Mouse (Mus musculus) MEL (cell line): ENCODE data around the gene Slc25a36. TPM values are rescaled to one million over a fixed set of nuclear protein-coding genes. Genes with fewer than 3 reads are reported as not detected.

Experiments used
- DNase-seq: peaks from one replicate; pipeline ENCODE4 v3.0.0; 2011; ENCODE audit warnings: low read depth, low spot score
- H3K27ac ChIP-seq: 2 replicates; pipeline ENCODE4 v1.5.1; 2012; ENCODE audit warnings: low read depth, mild to moderate bottlenecking, control low read depth, low read length, moderate library complexity; ENCODE audit not compliant: control insufficient read depth
- H3K27me3 ChIP-seq, 2 experiments: fragments of 150-350 bp in 1 of 2; sonication (generic) in 1 of 2; 2 replicates each; pipeline ENCODE4 v1.6.1; 2012; ENCODE audit warnings: low read length in 2 of 2, mild to moderate bottlenecking in 2 of 2, improper control_type of control experiment in 1 of 2, moderate library complexity in 1 of 2; ENCODE audit not compliant: insufficient read depth in 2 of 2, control insufficient read depth in 1 of 2
- H3K36me3 ChIP-seq, 2 experiments: 2 replicates each; pipeline ENCODE4 v1.6.1; 2012 to 2014; ENCODE audit warnings: low read length in 2 of 2, improper control_type of control experiment in 1 of 2, inconsistent platforms in 1 of 2, mild to moderate bottlenecking in 1 of 2; ENCODE audit not compliant: insufficient read depth in 2 of 2, control insufficient read depth in 1 of 2
- H3K4me1 ChIP-seq, 2 experiments: fragments of 150-350 bp in 1 of 2; sonication (generic) in 1 of 2; 2 replicates each; pipeline ENCODE4 v1.6.1; 2012; ENCODE audit warnings: low read length in 2 of 2, improper control_type of control experiment in 1 of 2, mild to moderate bottlenecking in 1 of 2; ENCODE audit not compliant: insufficient read depth in 2 of 2, control insufficient read depth in 1 of 2
- H3K4me3 ChIP-seq, 2 experiments: fragments of 150-350 bp in 1 of 2; sonication (generic) in 1 of 2; 2 replicates each; pipeline ENCODE4 v1.5.1; 2012; ENCODE audit warnings: low read depth in 2 of 2, low read length in 2 of 2, mild to moderate bottlenecking in 2 of 2, moderate library complexity in 2 of 2, control low read depth in 1 of 2, improper control_type of control experiment in 1 of 2; ENCODE audit not compliant: control insufficient read depth in 1 of 2, insufficient read depth in 1 of 2
- H3K79me2 ChIP-seq: 2 replicates; pipeline ENCODE4 v1.6.1; 2012; ENCODE audit warnings: mild to moderate bottlenecking, low read length, moderate library complexity; ENCODE audit not compliant: control insufficient read depth, poor library complexity, insufficient read depth
- H3K9ac ChIP-seq: 2 replicates; pipeline ENCODE4 v1.6.1; 2012; ENCODE audit warnings: low read depth, mild to moderate bottlenecking, control low read depth, low read length, moderate library complexity; ENCODE audit not compliant: control insufficient read depth, poor library complexity, severe bottlenecking
- H3K9me3 ChIP-seq: fragments of 150-350 bp; sonication (generic); replicated peaks from 2 replicates; pipeline ENCODE4 v1.6.1; 2012; ENCODE audit warnings: mild to moderate bottlenecking, low read length, improper control_type of control experiment, moderate library complexity; ENCODE audit not compliant: insufficient read depth
- CHD1 ChIP-seq: IDR thresholded peaks from 2 replicates; pipeline ENCODE4 v1.6.1; 2012; ENCODE audit warnings: low read depth, mild to moderate bottlenecking, inconsistent platforms, low read length, improper control_type of control experiment
- CHD2 ChIP-seq: IDR thresholded peaks from 2 replicates; pipeline ENCODE4 v1.6.1; 2011; ENCODE audit warnings: low read length, improper control_type of control experiment
- E2F4 ChIP-seq: IDR thresholded peaks from 2 replicates; pipeline ENCODE4 v1.6.1; 2011; ENCODE audit warnings: low read depth, low read length, improper control_type of control experiment, borderline replicate concordance
- ELF1 ChIP-seq: IDR thresholded peaks from 2 replicates; pipeline ENCODE4 v1.6.1; 2014; ENCODE audit warnings: low read depth, mild to moderate bottlenecking, inconsistent platforms, low read length, improper control_type of control experiment, moderate library complexity
- GABPA ChIP-seq: IDR thresholded peaks from 2 replicates; pipeline ENCODE4 v1.6.1; 2012; ENCODE audit warnings: low read depth, mild to moderate bottlenecking, inconsistent platforms, low read length, improper control_type of control experiment, moderate library complexity
- GATA1 ChIP-seq: IDR thresholded peaks from 2 replicates; pipeline ENCODE4 v1.6.1; 2011; ENCODE audit warnings: low read depth, low read length, improper control_type of control experiment
- JUND ChIP-seq: IDR thresholded peaks from 2 replicates; pipeline ENCODE4 v1.6.1; 2011; ENCODE audit warnings: low read depth, mild to moderate bottlenecking, improper control_type of control experiment, low read length
- KAT2A ChIP-seq: conservative IDR thresholded peaks from 2 replicates; pipeline ENCODE4 v1.6.1; 2012; ENCODE audit warnings: low read depth, low read length, improper control_type of control experiment, inconsistent platforms
- MAFK ChIP-seq: IDR thresholded peaks from 2 replicates; pipeline ENCODE4 v1.6.1; 2011; ENCODE audit warnings: low read depth, mild to moderate bottlenecking, low read length, improper control_type of control experiment, borderline replicate concordance
- MAX ChIP-seq: IDR thresholded peaks from 2 replicates; pipeline ENCODE4 v1.6.1; 2011; ENCODE audit warnings: low read length, improper control_type of control experiment
- MAZ ChIP-seq: IDR thresholded peaks from 2 replicates; pipeline ENCODE4 v1.6.1; 2012; ENCODE audit warnings: low read depth, mild to moderate bottlenecking, inconsistent platforms, low read length, improper control_type of control experiment
- MYB ChIP-seq: IDR thresholded peaks from 2 replicates; pipeline ENCODE4 v1.6.1; 2011; ENCODE audit warnings: mild to moderate bottlenecking, low read depth, low read length, improper control_type of control experiment
- NRF1 ChIP-seq: IDR thresholded peaks from 2 replicates; pipeline ENCODE4 v1.6.1; 2014; ENCODE audit warnings: low read depth, mild to moderate bottlenecking, inconsistent platforms, low read length, improper control_type of control experiment, moderate library complexity; ENCODE audit not compliant: poor library complexity, insufficient read depth, severe bottlenecking
- POLR2A ChIP-seq, 2 experiments: IDR thresholded peaks; 2 replicates each; pipeline ENCODE4 v1.6.1; 2011 to 2012; ENCODE audit warnings: low read length in 2 of 2, mild to moderate bottlenecking in 2 of 2, control low read depth in 1 of 2, improper control_type of control experiment in 1 of 2, low read depth in 1 of 2, moderate library complexity in 1 of 2; ENCODE audit not compliant: control insufficient read depth in 1 of 2, insufficient read depth in 1 of 2, poor library complexity in 1 of 2
- POLR2AphosphoS5 ChIP-seq: IDR thresholded peaks from 2 replicates; pipeline ENCODE4 v1.6.1; 2012; ENCODE audit warnings: low read depth, borderline replicate concordance, mild to moderate bottlenecking, inconsistent platforms, low read length, moderate library complexity, mixed read lengths
- RAD21 ChIP-seq: IDR thresholded peaks from 2 replicates; pipeline ENCODE4 v1.6.1; 2011; ENCODE audit warnings: mild to moderate bottlenecking, low read depth, low read length, improper control_type of control experiment
- SMC3 ChIP-seq: IDR thresholded peaks from 2 replicates; pipeline ENCODE4 v1.6.1; 2011; ENCODE audit warnings: low read depth, low read length, improper control_type of control experiment
- TCF12 ChIP-seq: IDR thresholded peaks from 2 replicates; pipeline ENCODE4 v1.6.1; 2014; ENCODE audit warnings: low read depth, mild to moderate bottlenecking, inconsistent platforms, low read length, improper control_type of control experiment, moderate library complexity
- USF1 ChIP-seq: IDR thresholded peaks from 2 replicates; pipeline ENCODE4 v1.6.1; 2014; ENCODE audit warnings: low read depth, mild to moderate bottlenecking, inconsistent platforms, low read length, improper control_type of control experiment, moderate library complexity
- USF2 ChIP-seq, 2 experiments: IDR thresholded peaks; 2 replicates each; pipeline ENCODE4 v1.6.1; 2011 to 2012; ENCODE audit warnings: improper control_type of control experiment in 2 of 2, low read length in 2 of 2, borderline replicate concordance in 1 of 2, inconsistent platforms in 1 of 2, low read depth in 1 of 2, mild to moderate bottlenecking in 1 of 2; ENCODE audit not compliant: insufficient read depth in 1 of 2
- ZC3H11A ChIP-seq: IDR thresholded peaks from 2 replicates; pipeline ENCODE4 v1.6.1; 2012; ENCODE audit warnings: low read depth, mild to moderate bottlenecking, inconsistent platforms, low read length, improper control_type of control experiment
- ZMIZ1 ChIP-seq: IDR thresholded peaks from 2 replicates; pipeline ENCODE4 v1.6.1; 2012; ENCODE audit warnings: low read depth, mild to moderate bottlenecking, inconsistent platforms, low read length, improper control_type of control experiment, moderate library complexity
- ZNF384 ChIP-seq: IDR thresholded peaks from 2 replicates; pipeline ENCODE4 v1.6.1; 2012; ENCODE audit warnings: low read depth, mild to moderate bottlenecking, inconsistent platforms, low read length, improper control_type of control experiment
- polyA plus RNA-seq, 2 experiments: library from polyadenylated mRNA; stranded (reverse) in 1 of 2; unstranded in 1 of 2; fragments of >175 nt in 1 of 2; fragments of >200 nt in 1 of 2; gene quantifications; 2 replicates each; pipeline versions ENCODE4 v1.2.1 to v1.2.4; 2012; ENCODE audit warnings: low replicate concordance in 2 of 2, low read depth in 1 of 2; ENCODE audit not compliant: insufficient read length in 2 of 2, insufficient read depth in 1 of 2, missing spikeins in 1 of 2
- total RNA-seq: library from RNA; depleted of rRNA; stranded (reverse); fragments of 300-350 nt; gene quantifications from 2 replicates; pipeline ENCODE4 v1.2.3, GENCODE M21; 2012

The Slc25a36 gene
- total and polyA plus RNA-seq, 3 experiments, result 11.9 to 13.0 TPM; not detected in 1

- DNase-seq, result no peak
Measured at GRCm38 (mm10) chr9:97069911-97070310, 41.0 kb downstream of the Slc25a36 start.

GRCm38 (mm10) chr9:97069466-97069865 lies 41.5 kb downstream of the Slc25a36 start:
- H3K9ac ChIP-seq, result no peak overlapping the region
- H3K36me3 ChIP-seq, result no peaks in the 10 kb centered on the region
- no peaks in the 10 kb centered on the region for H3K9me3 ChIP-seq
- DNase-seq, result no peak
- no peaks in the 10 kb centered on the region for H3K4me1 ChIP-seq
- TF ChIP-seq MYB (no peak), CHD2 (no peak), ZNF384 (no peak), SMC3 (no peak), POLR2AphosphoS5 (no peak), GABPA (no peak), CHD1 (no peak), TCF12 (no peak), E2F4 (no peak)
- TF ChIP-seq, all 39 proteins: peak for 0
- no peak overlapping the region for H3K27ac ChIP-seq
- H3K4me3 ChIP-seq, result no peak overlapping the region
- H3K27me3 ChIP-seq, result no peaks in the 10 kb centered on the region
- H3K79me2 ChIP-seq, result no peaks in the 10 kb centered on the region

More at GRCm38 (mm10) chr9:97069911-97070310, 41.0 kb downstream of the Slc25a36 start:
- TF ChIP-seq MAZ, result no peak
- TF ChIP-seq ZMIZ1, result no peak
- no peak for TF ChIP-seq POLR2A (IDR thresholded peaks at IDR 0.05; ENCODE audit: control insufficient read depth in 1 of 2, insufficient read depth in 1 of 2, low read depth in 1 of 2, low read length in 2 of 2, poor library complexity in 1 of 2)
- TF ChIP-seq ELF1, result no peak
- no peak for TF ChIP-seq GATA1
- no peak for TF ChIP-seq MAX
- no peak for TF ChIP-seq JUND
- TF ChIP-seq KAT2A, result no peak
- no peak for TF ChIP-seq CHD2
- no peak for TF ChIP-seq SMC3
- TF ChIP-seq MAFK, result no peak
- no peak for TF ChIP-seq RAD21
- no peak for TF ChIP-seq USF2 (IDR thresholded peaks at IDR 0.05; ENCODE audit: borderline replicate concordance in 1 of 2, insufficient read depth in 1 of 2, low read depth in 1 of 2, low read length in 2 of 2)
- TF ChIP-seq GABPA, result no peak
- TF ChIP-seq USF1, result no peak
- TF ChIP-seq NRF1, result no peak
- TF ChIP-seq E2F4, result no peak
- TF ChIP-seq POLR2AphosphoS5, result no peak
- TF ChIP-seq ZC3H11A, result no peak
- TF ChIP-seq, all 39 proteins: peak for 0
- H3K27me3 ChIP-seq, result no peaks in the 10 kb centered on the region
- no peak overlapping the region for H3K9ac ChIP-seq
- H3K4me3 ChIP-seq, result no peak overlapping the region
- H3K9me3 ChIP-seq, result no peaks in the 10 kb centered on the region
- H3K27ac ChIP-seq, result no peak overlapping the region
- no peaks in the 10 kb centered on the region for H3K79me2 ChIP-seq
- H3K4me1 ChIP-seq, result no peaks in the 10 kb centered on the region
- H3K36me3 ChIP-seq, result no peaks in the 10 kb centered on the region
